Mouse (Mus musculus) WW6 (cell line): ENCODE measurements around the gene Gm49601.

Source experiments
- DNase-seq: peaks from one replicate; pipeline ENCODE4 v3.0.0-alpha.2; 2013; ENCODE audit warnings: low read depth, low spot score

Gene Gm49601

GRCm38 (mm10) chr16:18626376-18626878 lies at the start of gene Gm49601:
Gene Gm49601 (minus strand): TSS chr16:18626427.
- DNase-seq, result peak; percentile 68

DNA sequence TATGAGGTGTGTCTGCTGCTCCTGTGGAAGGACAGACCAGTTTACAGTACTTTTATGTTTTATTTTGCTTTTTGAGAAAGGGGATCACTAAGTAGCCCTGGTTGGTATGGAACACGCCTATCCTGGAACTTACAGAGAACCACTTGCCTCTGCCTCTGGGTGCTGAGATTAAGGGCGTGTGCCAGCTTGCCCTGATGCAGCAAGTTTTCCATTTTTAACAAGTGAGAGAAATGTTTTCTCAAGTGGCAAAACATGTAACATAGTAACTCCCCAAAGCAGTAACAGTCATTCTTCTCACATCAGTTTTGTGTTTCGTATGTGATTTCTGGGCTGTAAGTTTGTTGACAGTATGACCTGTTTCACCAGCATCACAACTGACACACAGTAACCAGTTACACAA lies 46.8 kb upstream of the Gm49601 start:
- DNase-seq, result no peak

DNA sequence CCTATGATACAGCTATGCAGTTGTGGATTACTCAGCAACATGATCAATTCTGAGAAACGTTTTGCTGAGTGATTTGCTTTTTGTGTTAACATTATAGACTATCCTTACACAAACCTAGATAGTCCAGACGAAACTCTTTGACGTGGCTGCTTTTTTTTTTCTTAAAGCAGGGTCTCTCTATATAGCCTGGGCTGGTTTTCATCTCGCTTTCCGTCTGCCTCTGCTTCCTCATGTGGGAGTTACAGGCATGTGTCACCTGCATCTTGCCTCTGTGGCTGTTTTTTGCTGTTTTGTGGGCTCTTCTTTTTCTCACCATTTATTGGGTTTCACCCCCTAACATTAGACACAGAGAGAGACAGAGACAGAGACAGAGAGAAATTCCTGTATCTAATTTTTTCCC lies 45.8 kb upstream of the Gm49601 start:
- DNase-seq, result no peak

GRCm38 (mm10) chr16:18669914-18670313 lies 43.7 kb upstream of the Gm49601 start:
- no peak for DNase-seq

DNA sequence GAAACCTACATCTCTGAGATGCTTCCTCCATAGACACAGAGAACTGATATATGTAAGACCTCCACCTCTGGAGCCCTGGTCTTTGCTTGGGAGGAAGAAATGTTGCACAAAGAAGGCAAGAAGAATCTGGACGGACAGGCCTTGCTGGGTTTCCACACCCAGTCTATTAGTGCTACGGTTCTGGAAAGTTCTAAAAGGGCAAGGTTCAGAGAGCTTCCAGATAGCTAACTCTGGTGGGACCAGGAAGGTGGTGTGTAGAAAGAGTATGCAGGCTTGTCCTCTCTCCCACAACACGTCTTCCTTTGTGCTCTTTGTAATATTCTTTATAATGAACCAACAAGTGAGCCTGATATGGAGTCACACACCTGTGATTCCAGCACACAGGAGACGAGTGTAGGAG lies 32.4 kb upstream of the Gm49601 start:
- DNase-seq, result no peak

GRCm38 (mm10) chr16:18655372-18656098 lies 29.3 kb upstream of the Gm49601 start:
- DNase-seq, result no peak

- DNase-seq, result no peak
Measured at GRCm38 (mm10) chr16:18653290-18654160, 27.3 kb upstream of the Gm49601 start.

GRCm38 (mm10) chr16:18649126-18649525 lies 22.9 kb upstream of the Gm49601 start:
- DNase-seq, result no peak

DNA sequence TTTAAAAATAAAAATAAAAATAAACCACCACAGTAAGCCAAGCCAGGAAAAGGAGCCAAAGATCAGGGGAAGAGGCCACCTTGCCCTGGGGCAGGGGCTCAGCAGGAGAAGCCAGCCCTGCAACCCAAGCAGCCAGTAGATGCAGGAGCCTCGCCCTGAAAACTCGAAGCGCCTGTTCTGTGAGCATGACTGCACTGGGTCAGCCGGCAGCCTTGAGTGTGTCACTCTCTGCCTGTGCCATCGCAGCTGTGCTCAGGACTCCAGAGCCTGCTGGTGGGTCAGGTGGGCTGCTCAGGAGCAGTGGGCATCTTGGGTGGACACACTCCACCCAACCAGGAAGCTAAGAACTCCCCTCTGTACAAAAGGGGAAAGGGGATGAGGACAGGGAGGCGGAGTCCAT lies 19.1 kb upstream of the Gm49601 start:
- DNase-seq, result no peak

GRCm38 (mm10) chr16:18644485-18644884 lies 18.3 kb upstream of the Gm49601 start:
- DNase-seq, result no peak

- DNase-seq, result no peak
Measured at GRCm38 (mm10) chr16:18643406-18643998, 17.3 kb upstream of the Gm49601 start.

GRCm38 (mm10) chr16:18642897-18643296 lies 16.7 kb upstream of the Gm49601 start:
- DNase-seq, result no peak

DNA sequence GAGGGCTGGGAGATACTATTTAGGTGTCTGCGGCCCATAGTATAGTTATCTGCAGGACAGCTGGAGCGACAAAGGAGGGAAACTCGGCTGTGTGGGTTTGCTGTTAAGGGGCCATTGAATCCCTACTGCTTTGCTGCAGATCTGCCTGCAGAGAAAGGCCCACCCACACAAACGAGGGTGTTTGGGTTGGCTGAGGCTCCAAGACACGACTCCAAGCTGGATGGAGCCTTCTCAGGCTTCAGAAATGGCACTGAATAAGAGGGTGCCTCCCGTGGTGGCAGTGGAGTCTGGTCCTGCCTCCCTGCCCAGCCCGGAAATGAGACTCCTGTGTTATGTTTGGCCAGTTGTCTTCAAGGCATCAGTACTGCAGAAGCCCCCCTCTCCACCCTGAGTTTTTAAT lies 16.1 kb upstream of the Gm49601 start:
- no peak for DNase-seq

DNA sequence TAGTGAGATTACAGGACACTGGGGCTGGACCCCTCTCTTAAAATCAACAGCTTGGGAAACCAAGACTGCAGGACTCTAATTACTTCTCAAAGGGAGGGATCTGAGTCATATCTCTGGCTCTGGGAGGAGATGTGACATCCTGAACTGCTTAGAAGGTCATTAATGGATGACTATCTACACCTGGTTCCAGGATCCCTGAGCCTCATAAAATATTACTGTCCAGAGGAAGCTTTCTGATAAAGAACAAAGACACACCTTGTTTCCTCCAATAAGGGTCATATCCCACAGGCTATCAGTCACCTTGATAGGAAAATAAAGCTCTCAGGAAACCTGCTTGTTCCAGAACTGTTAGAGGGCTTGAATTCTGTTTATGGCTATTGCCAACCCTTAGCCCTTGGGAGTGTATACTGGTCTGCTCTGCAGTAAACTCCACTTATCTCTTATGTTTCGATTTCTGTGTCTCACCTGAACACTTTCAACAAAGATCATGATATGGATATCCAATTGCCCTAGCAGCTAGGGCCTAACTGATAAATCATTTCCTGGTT lies 13.2 kb upstream of the Gm49601 start:
- no peak for DNase-seq

- no peak for DNase-seq
Measured at GRCm38 (mm10) chr16:18638396-18638795, 12.2 kb upstream of the Gm49601 start.

DNA sequence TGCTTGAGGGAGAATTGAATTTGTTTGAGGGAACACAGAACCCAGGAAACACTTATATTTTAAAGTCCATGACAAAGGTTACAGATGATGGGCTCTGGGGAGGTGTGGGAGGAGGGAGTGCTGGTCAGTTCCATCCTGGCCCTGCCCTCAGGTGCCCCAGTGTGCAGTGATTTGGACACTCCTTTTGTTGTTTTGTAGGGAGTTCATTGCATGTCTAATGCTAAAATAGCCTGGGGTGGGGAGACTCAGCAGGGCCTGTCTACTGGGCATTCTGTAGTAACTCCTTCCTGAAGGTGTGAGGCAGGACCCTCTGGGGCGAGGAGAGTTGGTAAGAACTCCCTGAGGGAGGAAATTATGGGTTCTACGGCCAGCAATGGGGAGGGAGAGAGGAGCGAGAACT lies 10.6 kb upstream of the Gm49601 start:
- no peak for DNase-seq

DNA sequence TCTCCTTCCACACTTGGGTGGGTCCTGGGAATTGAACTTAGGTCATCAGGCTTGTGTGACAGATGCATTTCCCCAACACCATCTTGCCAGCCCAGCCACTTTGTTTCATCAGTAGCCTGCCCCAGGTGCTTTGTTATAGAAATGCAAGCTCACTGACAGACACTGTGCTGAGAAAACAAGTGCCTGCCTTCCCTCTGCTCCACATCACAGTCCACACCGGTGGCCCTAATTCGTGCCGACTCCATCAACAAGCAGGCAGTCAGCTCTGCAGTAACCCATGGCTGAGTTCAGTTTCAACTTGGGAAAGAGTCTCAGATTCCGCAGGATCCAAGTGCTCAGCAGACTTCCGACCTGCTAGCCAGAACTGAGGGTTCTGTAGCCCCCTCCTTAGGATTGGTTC lies 10.2 kb upstream of the Gm49601 start:
- DNase-seq, result no peak

GRCm38 (mm10) chr16:18633333-18633732 lies 7.1 kb upstream of the Gm49601 start:
- no peak for DNase-seq

DNA sequence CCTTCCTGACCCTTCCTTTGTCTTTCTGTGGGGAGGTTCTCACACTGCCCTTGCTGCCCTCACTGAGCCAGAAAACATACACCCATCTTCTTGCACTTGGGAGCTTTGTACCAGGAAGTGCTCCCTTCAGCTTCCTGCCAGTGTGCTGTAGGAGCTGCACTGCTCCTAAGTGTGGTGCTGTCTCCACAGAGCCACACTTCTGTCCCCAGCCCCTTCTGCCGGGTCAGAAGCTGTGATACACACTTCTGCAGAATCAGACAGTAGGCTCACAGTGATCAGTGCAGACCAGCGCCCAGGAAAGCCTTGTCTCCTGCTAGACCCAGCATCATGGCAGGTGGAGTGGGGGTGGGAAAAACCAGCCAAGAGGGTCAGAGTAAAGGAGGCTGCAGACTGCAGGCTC lies 6.6 kb upstream of the Gm49601 start:
- DNase-seq, result no peak

GRCm38 (mm10) chr16:18632059-18632458 lies 5.8 kb upstream of the Gm49601 start:
- DNase-seq, result no peak

- no peak for DNase-seq
Measured at GRCm38 (mm10) chr16:18631141-18631540, 4.9 kb upstream of the Gm49601 start.

- DNase-seq, result no peak
Measured at GRCm38 (mm10) chr16:18630291-18630690, 4.1 kb upstream of the Gm49601 start.
